ENCODE assay signal across 20 mouse cellular contexts in the genomic region with DNA sequence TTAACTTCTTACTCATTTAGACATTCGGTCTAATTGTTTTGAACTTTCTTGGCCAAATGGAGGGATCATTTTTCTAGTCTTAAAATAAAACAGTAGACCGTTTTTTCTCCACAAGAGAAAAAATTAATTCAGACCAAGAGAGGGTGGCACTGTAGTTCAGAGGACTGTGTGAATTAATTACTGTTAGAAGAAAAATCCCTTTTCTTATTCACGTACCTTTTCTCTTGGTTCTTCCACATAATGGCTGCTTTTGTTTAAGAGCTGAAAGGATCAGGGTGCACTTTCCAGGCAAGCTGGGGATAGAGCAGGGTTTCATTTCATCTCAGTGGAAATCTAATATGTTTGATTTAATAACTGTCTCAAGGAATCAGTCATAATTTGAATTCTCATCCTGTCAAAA.
A peak's percentile ranks its signal among the peaks of the same experiment; 100 is the strongest.
DNase-seq lines count a peak whose midpoint lies in the region; ATAC-seq and TF ChIP-seq lines count a peak whose summit lies in the region.
"Had no signal": no experiment of that assay in that cellular context is flagged by ENCODE, and none has a peak within 500 bp of the region (broad histone marks: within the 10 kb centered on the region; RNA-seq: fewer than 3 reads in every experiment).

No protein-coding gene starts in this region.

- 31% methylated on average over 3 of the region's 3 CpGs for WGBS in forebrain, embryonic 10.5 days
- 11% methylated on average over 3 of the region's 3 CpGs for WGBS in forebrain, postnatal 0 days
- 13% methylated on average over 3 of the region's 3 CpGs for WGBS in forebrain, embryonic 12.5 days
- 3% methylated on average over 3 of the region's 3 CpGs for whole genome bisulfite sequencing in forebrain, embryonic 14.5 days
- WGBS in forebrain, embryonic 16.5 days = 7% methylated on average over 3 of the region's 3 CpGs

- no peak for ATAC-seq in forebrain, postnatal 0 days
- peak; percentile 66 for ATAC-seq in forebrain, embryonic 12.5 days (ENCODE audit: low FRiP score)
- ATAC-seq in forebrain, embryonic 14.5 days = peak; percentile 58; the same call in 1 of the 2 replicates
- ATAC-seq in forebrain, embryonic 16.5 days = 0 out of 2 replicates have a peak, but pooled peaks have one; percentile 49

- DNase-seq in forebrain, embryonic 10.5 days (ENCODE audit: extremely low spot score, low spot score) = no peak
- no peak for DNase-seq in forebrain, postnatal 0 days
- DNase-seq in forebrain, embryonic 14.5 days (ENCODE audit: low spot score) = peak; percentile 36
- no peak for DNase-seq in lung, postnatal 36 days
- DNase-seq in left cerebral cortex, adult 18-20 months (ENCODE audit: low spot score in 2 of 2) = no peak
- no peak for DNase-seq in urinary bladder, adult 18-20 months (ENCODE audit: low spot score in 2 of 2)
- DNase-seq: adrenal gland, adult 2 months; adrenal gland, postnatal 10 days; adrenal gland, postnatal 25 days; cerebellum, adult 11-12 months; cerebellum, adult 2 months; cerebellum, adult 9-10 months; cerebellum, postnatal 10 days; cerebellum, postnatal 36 days; embryo, embryonic 11 days had no signal

- H3K27ac ChIP-seq in forebrain, embryonic 10.5 days = peak overlapping the region; percentile 35; the same call in 1 of the 2 replicates
- no peak overlapping the region for H3K27ac ChIP-seq in forebrain, postnatal 0 days (ENCODE audit: low read depth, low read length)
- H3K27ac ChIP-seq in forebrain, embryonic 12.5 days = no peak overlapping the region
- no peak overlapping the region for H3K27ac ChIP-seq in forebrain, embryonic 14.5 days (ENCODE audit: low read depth, low read length)
- no peak overlapping the region for H3K27ac ChIP-seq in forebrain, embryonic 16.5 days (ENCODE audit: low read length)
- H3K27ac ChIP-seq: embryonic facial prominence, embryonic 13.5 days; embryonic facial prominence, embryonic 15.5 days had no signal

- no peak overlapping the region for H3K9ac ChIP-seq in forebrain, postnatal 0 days
- H3K9ac ChIP-seq in forebrain, embryonic 12.5 days = no peak overlapping the region
- no peak overlapping the region for H3K9ac ChIP-seq in forebrain, embryonic 14.5 days (ENCODE audit: low read length)
- H3K9ac ChIP-seq in forebrain, embryonic 16.5 days (replicated peaks; ENCODE audit: low read depth, low read length) = no peak overlapping the region
- H3K9ac ChIP-seq: embryonic facial prominence, embryonic 13.5 days; embryonic facial prominence, embryonic 15.5 days had no signal

- no peaks in the 10 kb centered on the region for H3K36me3 ChIP-seq in forebrain, embryonic 10.5 days (replicated peaks)
- H3K36me3 ChIP-seq in forebrain, postnatal 0 days (ENCODE audit: insufficient read depth) = no peaks in the 10 kb centered on the region
- no peaks in the 10 kb centered on the region for H3K36me3 ChIP-seq in forebrain, embryonic 12.5 days (replicated peaks)
- H3K36me3 ChIP-seq in forebrain, embryonic 14.5 days (ENCODE audit: control insufficient read depth, insufficient read depth, low read length) = no peaks in the 10 kb centered on the region
- H3K36me3 ChIP-seq in forebrain, embryonic 16.5 days (ENCODE audit: control insufficient read depth, insufficient read depth) = no peaks in the 10 kb centered on the region
- H3K36me3 ChIP-seq: embryonic facial prominence, embryonic 13.5 days; embryonic facial prominence, embryonic 15.5 days had no signal

- H3K9me3 ChIP-seq in forebrain, embryonic 10.5 days = no peaks in the 10 kb centered on the region
- H3K9me3 ChIP-seq in forebrain, postnatal 0 days (ENCODE audit: low read length) = no peaks in the 10 kb centered on the region
- H3K9me3 ChIP-seq in forebrain, embryonic 12.5 days = no peaks in the 10 kb centered on the region
- no peaks in the 10 kb centered on the region for H3K9me3 ChIP-seq in forebrain, embryonic 14.5 days (replicated peaks; ENCODE audit: control insufficient read depth, low read length)
- no peaks in the 10 kb centered on the region for H3K9me3 ChIP-seq in forebrain, embryonic 16.5 days (ENCODE audit: control insufficient read depth, low read length)
- H3K9me3 ChIP-seq: embryonic facial prominence, embryonic 13.5 days; embryonic facial prominence, embryonic 15.5 days had no signal

- H3K27me3 ChIP-seq in forebrain, embryonic 10.5 days (ENCODE audit: poor library complexity, severe bottlenecking) = no peaks in the 10 kb centered on the region
- no peaks in the 10 kb centered on the region for H3K27me3 ChIP-seq in forebrain, postnatal 0 days (ENCODE audit: insufficient read depth, low read length)
- H3K27me3 ChIP-seq in forebrain, embryonic 12.5 days = no peaks in the 10 kb centered on the region
- no peaks in the 10 kb centered on the region for H3K27me3 ChIP-seq in forebrain, embryonic 14.5 days (replicated peaks; ENCODE audit: control insufficient read depth, insufficient read depth, low read length)
- no peaks in the 10 kb centered on the region for H3K27me3 ChIP-seq in forebrain, embryonic 16.5 days (replicated peaks; ENCODE audit: control insufficient read depth, insufficient read depth, low read length)
- H3K27me3 ChIP-seq: embryonic facial prominence, embryonic 13.5 days; embryonic facial prominence, embryonic 15.5 days had no signal

- H3K4me1 ChIP-seq in forebrain, embryonic 10.5 days = peaks cover 16% of the 10 kb centered on the region
- H3K4me1 ChIP-seq in forebrain, postnatal 0 days (ENCODE audit: insufficient read depth) = no peaks in the 10 kb centered on the region
- peaks cover 9% of the 10 kb centered on the region; the same call in 1 of the 2 replicates for H3K4me1 ChIP-seq in forebrain, embryonic 12.5 days
- no peaks in the 10 kb centered on the region for H3K4me1 ChIP-seq in forebrain, embryonic 14.5 days (ENCODE audit: control insufficient read depth, insufficient read depth, low read length)
- no peaks in the 10 kb centered on the region for H3K4me1 ChIP-seq in forebrain, embryonic 16.5 days (replicated peaks; ENCODE audit: control insufficient read depth, insufficient read depth, low read length)
- H3K4me1 ChIP-seq: embryonic facial prominence, embryonic 13.5 days; embryonic facial prominence, embryonic 15.5 days had no signal

- H3K4me2 ChIP-seq in forebrain, postnatal 0 days (ENCODE audit: low read depth) = no peak overlapping the region
- H3K4me2 ChIP-seq in forebrain, embryonic 12.5 days = no peak overlapping the region
- H3K4me2 ChIP-seq in forebrain, embryonic 14.5 days (ENCODE audit: low read length) = no peak overlapping the region
- no peak overlapping the region for H3K4me2 ChIP-seq in forebrain, embryonic 16.5 days (ENCODE audit: low read length)
- H3K4me2 ChIP-seq: embryonic facial prominence, embryonic 13.5 days; embryonic facial prominence, embryonic 15.5 days had no signal

- TF ChIP-seq CTCF in forebrain, postnatal 0 days (IDR thresholded peaks at IDR 0.05; ENCODE audit: low read depth) = no peak

- no peak overlapping the region for H3K4me3 ChIP-seq in forebrain, embryonic 10.5 days
- no peak overlapping the region for H3K4me3 ChIP-seq in forebrain, postnatal 0 days (ENCODE audit: low read depth, low read length)
- H3K4me3 ChIP-seq in forebrain, embryonic 12.5 days (replicated peaks) = no peak overlapping the region
- no peak overlapping the region for H3K4me3 ChIP-seq in forebrain, embryonic 14.5 days (ENCODE audit: low read depth, low read length)
- no peak overlapping the region for H3K4me3 ChIP-seq in forebrain, embryonic 16.5 days (replicated peaks; ENCODE audit: low read length)
- H3K4me3 ChIP-seq: embryonic facial prominence, embryonic 13.5 days; embryonic facial prominence, embryonic 15.5 days; erythroblast, embryonic 14.5 days had no signal
